Mouse (Mus musculus) cerebellum, adult 2 months (tissue): Measurements from ENCODE around the gene Sos1. TPM values are rescaled to one million over a fixed set of nuclear protein-coding genes. Genes with fewer than 3 reads are reported as not detected.

Experiments
- DNase-seq, 2 experiments: peaks; one replicate each; pipeline ENCODE4 v3.0.0; 2021
- H3K27ac ChIP-seq: fragments of 200-500 bp; 2 replicates; pipeline ENCODE4 v1.5.1; 2012; ENCODE audit warnings: low read length, control low read depth, inconsistent platforms; ENCODE audit not compliant: insufficient read depth
- H3K27me3 ChIP-seq: fragments of 200-500 bp; 2 replicates; pipeline ENCODE4 v1.6.1; 2012; ENCODE audit warnings: inconsistent platforms, mild to moderate bottlenecking, low read length, moderate library complexity; ENCODE audit not compliant: control insufficient read depth, insufficient read depth
- H3K4me1 ChIP-seq: fragments of 200-500 bp; 2 replicates; pipeline ENCODE4 v1.6.1; 2011; ENCODE audit warnings: low read length; ENCODE audit not compliant: control insufficient read depth, insufficient read depth
- H3K4me3 ChIP-seq: fragments of 200-500 bp; replicated peaks from 2 replicates; pipeline ENCODE3; 2011; ENCODE audit warnings: mild to moderate bottlenecking, low read depth, low read length, control low read depth; ENCODE audit not compliant: insufficient read depth
- CTCF ChIP-seq: fragments of 200-500 bp; IDR thresholded peaks from 2 replicates; pipeline ENCODE4 v1.5.1; 2011; ENCODE audit warnings: low read depth, mild to moderate bottlenecking, control low read depth, low read length, moderate library complexity, borderline replicate concordance; ENCODE audit not compliant: insufficient read depth
- POLR2A ChIP-seq: fragments of 200-500 bp; IDR thresholded peaks from 2 replicates; pipeline ENCODE4 v1.6.1; 2011; ENCODE audit warnings: low read length, control low read depth, borderline replicate concordance; ENCODE audit not compliant: insufficient read depth
- WGBS: fragments of 180-500 bp; shearing (Covaris S2); methylation state at CpG from one replicate; pipeline ENCODE4 v1.1.7; 2018; 5-methylcytosine and 5-hydroxymethylcytosine counted together
- polyA plus RNA-seq: library from polyadenylated mRNA; depleted of rRNA; stranded (reverse); fragments of >200 nt; gene quantifications from 2 replicates; pipeline ENCODE4 v1.2.3, GENCODE M21; 2012

Gene Sos1
- polyA plus RNA-seq, 1 experiment, result 19.3 TPM

GRCm38 (mm10) chr17:80501037-80501804 is 21.0 kb upstream of the Sos1 start:
- WGBS, result 79% methylated on average over 5 of the region's 5 CpGs
- Histone ChIP-seq H3K27me3 (no peaks in the 10 kb centered on the region), H3K4me3 (no peak overlapping the region), H3K27ac (no peak overlapping the region), H3K4me1 (no peaks in the 10 kb centered on the region)
- no peak for TF ChIP-seq CTCF
- TF ChIP-seq POLR2A, result no peak
- DNase-seq, result no peak

- Histone ChIP-seq H3K4me1 (no peaks in the 10 kb centered on the region), H3K27ac (no peak overlapping the region), H3K4me3 (no peak overlapping the region), H3K27me3 (no peaks in the 10 kb centered on the region)
- DNase-seq, result no peak
- WGBS, result 72% methylated on average over 4 of the region's 4 CpGs
- no peak for TF ChIP-seq POLR2A
These were observed 19.8 kb upstream of the Sos1 start for GRCm38 (mm10) chr17:80500025-80500424.

GRCm38 (mm10) chr17:80498600-80499268 is 18.5 kb upstream of the Sos1 start:
- TF ChIP-seq CTCF (no peak), POLR2A (no peak)
- DNase-seq, result no peak
- H3K27ac ChIP-seq, result no peak overlapping the region
- H3K4me1 ChIP-seq, result no peaks in the 10 kb centered on the region
- H3K27me3 ChIP-seq, result no peaks in the 10 kb centered on the region
- no peak overlapping the region for H3K4me3 ChIP-seq
- 68% methylated on average over 11 of the region's 11 CpGs for WGBS

- no peak for DNase-seq
- Histone ChIP-seq H3K4me1 (no peaks in the 10 kb centered on the region), H3K27me3 (no peaks in the 10 kb centered on the region), H3K4me3 (no peak overlapping the region), H3K27ac (no peak overlapping the region)
- 48% methylated on average over 9 of the region's 9 CpGs for WGBS
- no peak for TF ChIP-seq POLR2A
- TF ChIP-seq CTCF, result no peak
These were observed 16.9 kb upstream of the Sos1 start for GRCm38 (mm10) chr17:80497183-80497601.

GRCm38 (mm10) chr17:80496607-80497170 is 16.4 kb upstream of the Sos1 start:
- Histone ChIP-seq H3K4me3 (no peak overlapping the region), H3K4me1 (no peaks in the 10 kb centered on the region), H3K27ac (no peak overlapping the region), H3K27me3 (no peaks in the 10 kb centered on the region)
- no peak for TF ChIP-seq CTCF
- 85% methylated on average over 8 of the region's 8 CpGs for WGBS
- no peak for DNase-seq

- WGBS, result 87% methylated on average over 6 of the region's 6 CpGs
- no peak overlapping the region for H3K27ac ChIP-seq
- no peaks in the 10 kb centered on the region for H3K4me1 ChIP-seq
- DNase-seq, result no peak
- no peak overlapping the region for H3K4me3 ChIP-seq
- H3K27me3 ChIP-seq, result no peaks in the 10 kb centered on the region
- TF ChIP-seq CTCF (no peak), POLR2A (no peak)
These were observed 15.9 kb upstream of the Sos1 start for GRCm38 (mm10) chr17:80496185-80496584.

- no peak overlapping the region for H3K27ac ChIP-seq
- TF ChIP-seq POLR2A (no peak), CTCF (no peak)
- H3K4me1 ChIP-seq, result no peaks in the 10 kb centered on the region
- no peak overlapping the region for H3K4me3 ChIP-seq
- H3K27me3 ChIP-seq, result no peaks in the 10 kb centered on the region
- 68% methylated on average over 1 of the region's 1 CpGs for WGBS
- no peak for DNase-seq
These were observed 13.6 kb upstream of the Sos1 start for GRCm38 (mm10) chr17:80493891-80494290.

- Histone ChIP-seq H3K27me3 (no peaks in the 10 kb centered on the region), H3K4me1 (no peaks in the 10 kb centered on the region), H3K27ac (no peak overlapping the region), H3K4me3 (no peak overlapping the region)
- TF ChIP-seq CTCF, result no peak
- TF ChIP-seq POLR2A, result no peak
- DNase-seq, result no peak
- 94% methylated on average over 4 of the region's 4 CpGs for WGBS
These were observed 12.6 kb upstream of the Sos1 start for GRCm38 (mm10) chr17:80492811-80493210.
